Mouse (Mus musculus) layer of hippocampus, postnatal 25 days (tissue): Measurements from ENCODE around the gene Galnt10. TPM values are rescaled to one million over a fixed set of nuclear protein-coding genes. Genes with fewer than 3 reads are reported as not detected.

Source experiments
- total RNA-seq, 2 experiments: library from RNA; stranded (reverse); gene quantifications; 2 replicates each; pipeline ENCODE4 v1.2.3; 2021

The Galnt10 gene
- total RNA-seq, 2 experiments from 2014 or later = 7.1 TPM

Other genes with a start within 250 kb of the Galnt10 start
- 10 to 100 TPM; 33.2 to 35.8 TPM for gene Fam114a2, start 126.8 kb upstream of the Galnt10 start, total RNA-seq
- gene Mfap3, start 126.8 kb upstream of the Galnt10 start, total RNA-seq = 10 to 100 TPM; 29.5 to 36.4 TPM
- 10 to 100 TPM; 55.0 to 55.4 TPM for gene Sap30l, start 156.2 kb downstream of the Galnt10 start, total RNA-seq
- gene Hand1, start 187.4 kb downstream of the Galnt10 start, total RNA-seq = not detected